Mouse (Mus musculus) forebrain, postnatal 0 days (tissue): ENCODE data around the gene Camkk2. TPM values are rescaled to one million over a fixed set of nuclear protein-coding genes. Genes with fewer than 3 reads are reported as not detected.

Source experiments
- ATAC-seq: fragments of 200-750 bp; cut with Nextera tagmentation; 2 replicates; pipeline ENCODE4 v1.8.0; 2017; ENCODE audit warnings: mild to moderate bottlenecking, moderate library complexity
- DNase-seq: peaks from one replicate; pipeline ENCODE4 v3.0.0-alpha.2; 2015
- H3K27ac ChIP-seq: fragments of 300-500 bp; sonication (generic); 2 replicates; pipeline ENCODE4 v1.5.1; 2014; ENCODE audit warnings: low read depth, mild to moderate bottlenecking, antibody characterized with exemption, low read length, moderate library complexity, mixed read lengths
- H3K27me3 ChIP-seq: fragments of 300-500 bp; sonication (generic); 2 replicates; pipeline ENCODE4 v1.6.1; 2014; ENCODE audit warnings: mild to moderate bottlenecking, low read length, mixed read lengths; ENCODE audit not compliant: insufficient read depth
- H3K36me3 ChIP-seq: fragments of 300-500 bp; sonication (generic); 2 replicates; pipeline ENCODE4 v1.6.1; 2014; ENCODE audit warnings: mild to moderate bottlenecking, moderate library complexity; ENCODE audit not compliant: insufficient read depth
- H3K4me1 ChIP-seq: fragments of 300-500 bp; sonication (generic); 2 replicates; pipeline ENCODE4 v1.6.1; 2014; ENCODE audit warnings: antibody characterized with exemption; ENCODE audit not compliant: insufficient read depth
- H3K4me2 ChIP-seq: fragments of 300-500 bp; sonication (generic); 2 replicates; pipeline ENCODE4 v1.6.1; 2014; ENCODE audit warnings: low read depth, mild to moderate bottlenecking, moderate library complexity
- H3K4me3 ChIP-seq: fragments of 300-500 bp; sonication (generic); 2 replicates; pipeline ENCODE4 v1.5.1; 2014; ENCODE audit warnings: low read depth, low read length, mixed read lengths
- H3K9ac ChIP-seq: fragments of 300-500 bp; sonication (generic); 2 replicates; pipeline ENCODE4 v1.6.1; 2014; ENCODE audit warnings: mild to moderate bottlenecking
- H3K9me3 ChIP-seq: fragments of 300-500 bp; sonication (generic); 2 replicates; pipeline ENCODE4 v1.6.1; 2016; ENCODE audit warnings: low read length
- CTCF ChIP-seq: sonication (generic); IDR thresholded peaks from 2 replicates; pipeline ENCODE4 v1.5.1; 2016; ENCODE audit warnings: antibody characterized with exemption, control low read depth, low read depth
- WGBS: fragments of 180-500 bp; shearing (Covaris S2); extraction: QIAGEN DNeasy Blood & Tissue Kit; methylation state at CpG from one replicate; pipeline ENCODE4 v1.1.7; 2014; 5-methylcytosine and 5-hydroxymethylcytosine counted together
- polyA plus RNA-seq: library from polyadenylated mRNA; unstranded; fragments of >200 nt; fragmentation: Nextera tagmentation; extraction: Ambion mirVana; gene quantifications from 2 replicates; pipeline ENCODE4 v1.2.1, GENCODE M21; 2015
- total RNA-seq: library from RNA; depleted of rRNA; stranded (reverse); fragments of >200 nt; gene quantifications from 2 replicates; pipeline ENCODE4 v1.2.3, GENCODE M21; 2014

The Camkk2 gene
- total and polyA plus RNA-seq, 2 experiments from 2014 or later: 89.3 to 93.8 TPM

- 91% methylated on average over 15 of the region's 15 CpGs for WGBS
- peaks cover 45% of the 10 kb centered on the region for H3K36me3 ChIP-seq
- TF ChIP-seq CTCF: no peak
- no peaks in the 10 kb centered on the region for H3K4me1 ChIP-seq
- H3K27ac ChIP-seq: no peak overlapping the region
- H3K4me3 ChIP-seq: no peak overlapping the region
- H3K9ac ChIP-seq: no peak overlapping the region
- no peaks in the 10 kb centered on the region for H3K27me3 ChIP-seq
- no peak overlapping the region for H3K4me2 ChIP-seq
- ATAC-seq (no peak), DNase-seq (no peak)
- H3K9me3 ChIP-seq: no peaks in the 10 kb centered on the region
Measured at GRCm38 (mm10) chr5:122736761-122737160, 42.4 kb downstream of the Camkk2 start.

DNA sequence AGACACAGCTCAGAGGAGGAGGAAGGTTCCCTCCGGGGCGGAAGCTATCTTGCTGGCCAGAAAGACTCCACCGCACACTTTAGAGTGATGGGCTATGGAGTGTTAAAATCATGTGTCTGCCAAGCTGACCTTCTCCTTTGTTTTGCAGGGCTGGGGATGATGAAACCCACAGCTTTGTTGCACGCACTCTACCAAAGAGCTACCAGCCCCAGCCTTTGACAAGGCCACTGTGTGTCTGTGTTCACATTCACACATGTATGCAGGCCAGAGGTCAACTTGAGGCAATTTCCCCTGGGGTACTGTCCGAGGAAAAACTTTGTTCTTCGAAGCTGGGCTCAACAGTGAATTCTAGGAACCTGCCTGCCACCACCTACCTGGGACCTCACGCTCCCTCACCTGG, 43.4 kb downstream of the Camkk2 start:
- Histone ChIP-seq H3K27ac (no peak overlapping the region), H3K36me3 (peaks cover 36% of the 10 kb centered on the region), H3K4me3 (no peak overlapping the region), H3K9ac (no peak overlapping the region), H3K9me3 (no peaks in the 10 kb centered on the region), H3K4me1 (no peaks in the 10 kb centered on the region), H3K4me2 (no peak overlapping the region), H3K27me3 (no peaks in the 10 kb centered on the region)
- no peak for TF ChIP-seq CTCF
- 90% methylated on average over 7 of the region's 7 CpGs for WGBS
- ATAC-seq: no peak
- no peak for DNase-seq

- Histone ChIP-seq H3K4me1 (no peaks in the 10 kb centered on the region), H3K4me2 (no peak overlapping the region), H3K9me3 (no peaks in the 10 kb centered on the region), H3K36me3 (peaks cover 23% of the 10 kb centered on the region), H3K9ac (no peak overlapping the region), H3K4me3 (no peak overlapping the region), H3K27ac (no peak overlapping the region), H3K27me3 (no peaks in the 10 kb centered on the region)
- TF ChIP-seq CTCF: no peak
- DNase-seq: no peak
- ATAC-seq: no peak
- WGBS: 69% methylated on average over 17 of the region's 17 CpGs
Measured at GRCm38 (mm10) chr5:122733881-122734280, 45.3 kb downstream of the Camkk2 start.

GRCm38 (mm10) chr5:122731991-122732673, 47.1 kb downstream of the Camkk2 start:
- Histone ChIP-seq H3K9ac (no peak overlapping the region), H3K4me3 (no peak overlapping the region), H3K4me1 (no peaks in the 10 kb centered on the region), H3K9me3 (no peaks in the 10 kb centered on the region), H3K4me2 (no peak overlapping the region), H3K36me3 (peaks cover 21% of the 10 kb centered on the region), H3K27me3 (no peaks in the 10 kb centered on the region), H3K27ac (no peak overlapping the region)
- WGBS: 68% methylated on average over 15 of the region's 15 CpGs
- no peak for ATAC-seq
- no peak for DNase-seq
- no peak for TF ChIP-seq CTCF

GRCm38 (mm10) chr5:122731321-122731720, 47.9 kb downstream of the Camkk2 start:
- DNase-seq (no peak), ATAC-seq (no peak)
- Histone ChIP-seq H3K9me3 (no peaks in the 10 kb centered on the region), H3K27ac (no peak overlapping the region), H3K4me3 (no peak overlapping the region), H3K27me3 (no peaks in the 10 kb centered on the region), H3K4me2 (no peak overlapping the region), H3K9ac (no peak overlapping the region), H3K4me1 (no peaks in the 10 kb centered on the region), H3K36me3 (peaks cover 13% of the 10 kb centered on the region; the same call in 1 of the 2 replicates)
- TF ChIP-seq CTCF: peak; percentile 69
- 70% methylated on average over 8 of the region's 8 CpGs for WGBS

DNA sequence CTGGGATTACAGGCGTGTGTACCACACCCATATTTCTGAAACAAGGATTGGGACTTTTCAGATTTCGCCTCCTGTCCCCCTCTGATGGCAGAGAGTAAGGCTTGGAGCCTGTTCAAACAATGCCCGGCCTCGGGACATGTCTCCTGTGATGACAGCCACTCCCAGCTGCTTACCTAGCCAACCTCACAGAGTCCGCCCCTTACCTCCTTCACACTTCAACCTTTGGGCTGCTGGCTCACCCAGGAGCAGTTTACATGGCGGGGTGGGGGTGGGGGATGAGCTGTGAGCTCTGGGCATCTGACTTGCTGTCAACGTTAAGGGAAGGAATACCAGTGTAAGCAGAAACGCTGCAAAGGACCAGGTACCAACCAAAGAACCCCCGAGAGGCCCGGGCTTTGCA, 48.4 kb downstream of the Camkk2 start:
- WGBS: 89% methylated on average over 10 of the region's 10 CpGs
- TF ChIP-seq CTCF: no peak

DNA sequence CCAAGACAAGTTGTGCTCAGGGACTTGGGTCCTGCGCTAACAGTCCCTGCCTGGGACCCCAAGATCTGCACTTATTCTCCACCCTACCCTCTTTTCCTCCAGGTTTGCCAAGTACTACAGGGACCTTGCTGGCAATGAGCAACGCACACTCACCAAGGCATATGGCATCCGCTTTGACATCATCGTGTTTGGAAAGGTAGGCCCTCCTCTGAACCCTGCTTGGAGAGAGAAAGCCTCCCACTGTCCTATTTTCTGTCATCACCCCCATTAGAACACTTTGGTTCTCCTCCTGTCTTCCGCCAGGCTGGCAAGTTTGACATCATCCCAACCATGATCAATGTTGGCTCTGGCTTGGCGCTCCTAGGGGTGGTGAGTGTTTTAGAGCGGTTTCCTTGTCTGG, 52.1 kb downstream of the Camkk2 start:
- Histone ChIP-seq H3K27me3 (no peaks in the 10 kb centered on the region), H3K4me3 (no peak overlapping the region), H3K27ac (no peak overlapping the region), H3K36me3 (no peaks in the 10 kb centered on the region; the same call in 1 of the 2 replicates), H3K4me2 (no peak overlapping the region), H3K9ac (no peak overlapping the region), H3K4me1 (no peaks in the 10 kb centered on the region), H3K9me3 (no peaks in the 10 kb centered on the region)
- DNase-seq (no peak), ATAC-seq (no peak)
- no peak for TF ChIP-seq CTCF
- WGBS: 90% methylated on average over 7 of the region's 7 CpGs

More for the DNA sequence above, 48.4 kb downstream of the Camkk2 start:
- ATAC-seq (no peak), DNase-seq (no peak)
- Histone ChIP-seq H3K27me3 (no peaks in the 10 kb centered on the region), H3K27ac (no peak overlapping the region), H3K4me2 (no peak overlapping the region), H3K4me3 (no peak overlapping the region), H3K36me3 (peaks cover 12% of the 10 kb centered on the region; the same call in 1 of the 2 replicates), H3K4me1 (no peaks in the 10 kb centered on the region), H3K9ac (no peak overlapping the region), H3K9me3 (no peaks in the 10 kb centered on the region)
